In genomic region chr4:103388530-103389178, GRCm38 (mm10) we compare ENCODE assay signal across 25 mouse cellular contexts.
A peak's percentile ranks its signal among the peaks of the same experiment; 100 is the strongest.
DNase-seq lines count a peak whose midpoint lies in the region; ATAC-seq and TF ChIP-seq lines count a peak whose summit lies in the region.
"Had no signal": no experiment of that assay in that cellular context is flagged by ENCODE, and none has a peak within 500 bp of the region (broad histone marks: within the 10 kb centered on the region; RNA-seq: fewer than 3 reads in every experiment).

No protein-coding gene starts in this region.

- WGBS in lung, postnatal 0 days = 45% methylated on average over 8 of the region's 8 CpGs
- 75% methylated on average over 8 of the region's 8 CpGs for WGBS in embryonic facial prominence, embryonic 10.5 days

- no peaks in the 10 kb centered on the region for H3K4me1 ChIP-seq in lung, postnatal 0 days (ENCODE audit: insufficient read depth, low read depth, low read length)
- 0 out of 2 replicates have a peak, but pooled peaks cover 5% of the 10 kb centered on the region for H3K4me1 ChIP-seq in embryonic facial prominence, embryonic 10.5 days
- H3K4me1 ChIP-seq: embryonic facial prominence, embryonic 12.5 days; embryonic facial prominence, embryonic 15.5 days had no signal

- TF ChIP-seq EP300 in lung, postnatal 0 days (IDR thresholded peaks at IDR 0.05) = no peak

- peak; percentile 77 for ATAC-seq in lung, postnatal 0 days
- ATAC-seq in hematopoietic stem cell, adult 5-6 weeks (replicated peaks in 1 of 2; ENCODE audit: insufficient read depth in 1 of 2, low FRiP score in 2 of 2, low TSS enrichment in 1 of 2, low read depth in 1 of 2, poor library complexity in 2 of 2, severe bottlenecking in 2 of 2) = peak; percentile 58 to 64; a peak in 2 of 4 replicates
- ATAC-seq: activated CD4-positive, CD25-positive, alpha-beta regulatory T cell, adult 4 months; hindbrain, postnatal 0 days; inflammation-experienced regulatory T-cells, adult 6 months had no signal

- no peaks in the 10 kb centered on the region for H3K36me3 ChIP-seq in lung, postnatal 0 days (ENCODE audit: insufficient read depth, low read length)
- H3K36me3 ChIP-seq in embryonic facial prominence, embryonic 10.5 days (replicated peaks) = no peaks in the 10 kb centered on the region
- H3K36me3 ChIP-seq: embryonic facial prominence, embryonic 12.5 days; embryonic facial prominence, embryonic 15.5 days; hindbrain, embryonic 10.5 days; hindbrain, embryonic 13.5 days had no signal

- H3K9me3 ChIP-seq in lung, postnatal 0 days (ENCODE audit: low read length) = no peaks in the 10 kb centered on the region
- no peaks in the 10 kb centered on the region for H3K9me3 ChIP-seq in embryonic facial prominence, embryonic 10.5 days
- H3K9me3 ChIP-seq: embryonic facial prominence, embryonic 12.5 days; embryonic facial prominence, embryonic 15.5 days; hindbrain, embryonic 10.5 days; hindbrain, embryonic 13.5 days had no signal

- no peak overlapping the region for H3K4me2 ChIP-seq in lung, postnatal 0 days (replicated peaks; ENCODE audit: low read depth, low read length)
- H3K4me2 ChIP-seq: embryonic facial prominence, embryonic 12.5 days; embryonic facial prominence, embryonic 15.5 days; heart, embryonic 11.5 days; hindbrain, embryonic 13.5 days had no signal

- TF ChIP-seq CTCF in lung, postnatal 0 days (IDR thresholded peaks at IDR 0.05) = no peak

- DNase-seq in lung, postnatal 0 days (ENCODE audit: low spot score) = peak; percentile 59
- no peak for DNase-seq in lung, adult 18-20 months
- peak; percentile 14 for DNase-seq in testis, postnatal 10 days (ENCODE audit: low spot score)
- no peak for DNase-seq in testis, postnatal 14 days (ENCODE audit: low spot score)
- DNase-seq in embryonic facial prominence, embryonic 10.5 days (ENCODE audit: low spot score) = no peak
- DNase-seq in retina, embryonic 14.5 days (ENCODE audit: low spot score) = no peak
- DNase-seq: adrenal gland, adult 8-10 months; adrenal gland, postnatal 25 days; B cell, adult 2 months; cerebellum, adult 11-12 months; cerebellum, adult 8-10 months; cerebellum, postnatal 10 days; cerebellum, postnatal 36 days; forebrain, postnatal 0 days; gastrocnemius, adult 2 months; gastrocnemius, postnatal 14 days had no signal

- no peaks in the 10 kb centered on the region for H3K27me3 ChIP-seq in lung, postnatal 0 days (replicated peaks; ENCODE audit: insufficient read depth, low read length)
- H3K27me3 ChIP-seq in embryonic facial prominence, embryonic 10.5 days (replicated peaks; ENCODE audit: low read depth, poor library complexity, severe bottlenecking) = no peaks in the 10 kb centered on the region
- H3K27me3 ChIP-seq: embryonic facial prominence, embryonic 12.5 days; embryonic facial prominence, embryonic 15.5 days; hindbrain, embryonic 13.5 days had no signal

- H3K4me3 ChIP-seq in lung, postnatal 0 days (ENCODE audit: low read depth, low read length) = no peak overlapping the region
- no peak overlapping the region for H3K4me3 ChIP-seq in embryonic facial prominence, embryonic 10.5 days
- H3K4me3 ChIP-seq: embryonic facial prominence, embryonic 12.5 days; embryonic facial prominence, embryonic 15.5 days; gastrocnemius, adult 2 months; hindbrain, embryonic 10.5 days; hindbrain, embryonic 13.5 days had no signal

- H3K27ac ChIP-seq in lung, postnatal 0 days (ENCODE audit: low read length) = no peak overlapping the region
- H3K27ac ChIP-seq in embryonic facial prominence, embryonic 10.5 days (replicated peaks) = no peak overlapping the region
- H3K27ac ChIP-seq: embryonic facial prominence, embryonic 12.5 days; embryonic facial prominence, embryonic 15.5 days; gastrocnemius, adult 2 months; hindbrain, embryonic 10.5 days; hindbrain, embryonic 13.5 days; hindbrain, postnatal 0 days had no signal

- no peak overlapping the region for H3K9ac ChIP-seq in lung, postnatal 0 days (replicated peaks; ENCODE audit: low read depth)
- H3K9ac ChIP-seq: embryonic facial prominence, embryonic 12.5 days; embryonic facial prominence, embryonic 15.5 days; forebrain, postnatal 0 days; hindbrain, embryonic 13.5 days had no signal

Comparison
In these comparisons a context has a peak if more than half of its experiments do, and no peak if none do; other contexts are left out.
1. DNase-seq: peak in lung, postnatal 0 days (single experiment) and testis, postnatal 10 days (single experiment); none in lung, adult 18-20 months (0 of 2), testis, postnatal 14 days (single experiment), embryonic facial prominence, embryonic 10.5 days (single experiment) and retina, embryonic 14.5 days (single experiment).